Mouse (Mus musculus): ENCODE data around the gene Ahnak2.

The Ahnak2 gene

DNA sequence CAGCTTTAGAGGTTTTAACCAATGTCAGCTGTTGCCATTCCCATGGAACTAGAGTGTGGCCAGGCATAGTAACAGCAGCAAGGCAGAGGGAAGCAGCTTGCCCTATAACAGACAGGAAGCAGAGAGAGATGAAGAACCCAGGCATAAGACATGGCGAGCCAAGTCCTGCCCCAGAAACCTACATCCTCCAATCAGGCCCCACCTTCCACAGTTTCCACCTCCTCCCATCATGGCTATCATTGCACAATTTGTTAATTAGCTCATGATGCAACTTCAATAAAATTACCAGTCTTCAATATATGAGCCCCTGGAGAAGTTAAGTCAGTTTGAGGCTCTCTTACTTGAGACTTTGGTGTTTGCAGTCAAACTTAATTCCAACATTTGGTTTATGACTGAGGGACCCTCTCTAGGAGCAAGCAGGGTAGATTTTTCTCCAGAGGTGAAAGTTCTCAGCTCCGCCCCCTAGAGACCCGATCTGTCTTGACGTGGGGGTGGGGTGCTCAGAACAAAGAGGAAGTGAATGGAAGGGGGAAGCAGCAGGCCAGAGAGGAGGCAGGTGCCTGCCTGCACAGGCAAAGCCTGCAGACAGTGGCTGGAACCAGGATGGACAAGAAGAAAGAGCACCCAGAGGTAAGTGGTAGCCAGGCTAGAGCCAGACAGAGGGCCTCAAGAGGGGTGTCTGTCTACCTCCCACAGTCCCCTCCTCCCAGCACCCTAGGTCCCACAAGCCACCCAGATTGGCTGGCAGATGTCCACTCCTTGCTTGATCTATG is 42.1 kb downstream of the Ahnak2 start, which contains the start of gene Pld4:
Pld4 (plus strand) TSS at position 502 of the 773 bp plus-strand sequence.
- peak; percentile 89 for DNase-seq (ENCODE audit: low read depth, low spot score)

- DNase-seq (ENCODE audit: low read depth, low spot score) = no peak
Observed at GRCm38 (mm10) chr12:112759471-112759870, 43.0 kb downstream of the Ahnak2 start.

DNA sequence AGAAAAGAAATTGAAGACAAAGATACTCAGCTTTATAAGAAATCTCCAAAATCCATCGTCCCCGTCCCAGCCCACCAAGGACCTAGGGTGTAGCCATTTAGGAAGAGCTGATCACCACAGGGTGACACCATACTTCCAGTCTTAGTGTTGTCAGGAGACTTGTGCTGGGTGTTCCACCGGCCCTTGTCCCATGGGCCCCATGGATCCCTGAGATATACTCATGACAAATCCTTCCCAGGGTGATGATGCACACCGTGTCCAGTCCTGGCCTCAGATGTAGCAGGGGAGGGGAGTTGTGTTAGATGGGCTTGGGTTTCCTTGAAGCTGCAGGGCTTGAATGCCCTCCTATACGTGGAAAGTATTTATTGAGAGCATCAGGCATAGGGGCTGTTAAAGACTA is 44.6 kb downstream of the Ahnak2 start:
- DNase-seq (ENCODE audit: low read depth, low spot score) = no peak

DNA sequence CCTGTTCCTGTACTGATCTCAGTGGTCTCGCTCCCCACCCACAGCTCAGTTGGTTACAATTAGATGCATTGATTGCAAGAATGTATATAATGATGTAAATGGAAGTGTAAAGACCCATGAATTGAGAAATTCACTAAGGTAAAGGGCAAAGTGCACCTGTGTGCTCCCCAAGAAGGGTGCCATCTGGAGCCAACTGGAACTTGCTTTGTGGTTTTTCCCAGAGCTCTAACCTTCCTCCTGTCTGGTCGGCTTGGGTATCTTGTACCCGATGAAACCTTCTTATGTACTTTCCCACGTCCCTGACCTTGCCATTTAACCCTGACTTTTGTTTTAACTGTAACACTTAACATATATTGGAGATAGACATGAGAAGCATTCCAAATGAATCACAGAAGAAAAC is 46.6 kb downstream of the Ahnak2 start:
- no peak for DNase-seq (ENCODE audit: low read depth, low spot score)

DNA sequence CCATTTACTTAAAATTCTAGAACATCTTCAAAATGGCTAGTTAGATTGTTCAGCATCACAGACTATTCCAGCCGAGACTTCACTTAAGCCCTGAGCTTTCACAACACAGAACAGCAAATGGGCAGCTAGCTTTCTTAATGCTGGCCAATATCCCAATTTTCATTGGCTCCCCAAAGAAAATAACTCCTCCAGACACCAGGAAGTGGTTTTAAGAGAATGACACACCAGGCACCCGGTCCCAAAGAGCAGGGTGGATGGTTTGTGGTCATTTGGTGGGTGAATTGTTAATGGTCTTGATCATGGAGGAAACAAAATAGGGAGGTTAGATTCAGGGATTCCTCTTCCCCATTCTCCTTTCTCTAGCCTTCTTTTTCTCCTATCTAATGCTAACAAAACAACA is 50.1 kb downstream of the Ahnak2 start:
- no peak for DNase-seq (ENCODE audit: low read depth, low spot score)

DNA sequence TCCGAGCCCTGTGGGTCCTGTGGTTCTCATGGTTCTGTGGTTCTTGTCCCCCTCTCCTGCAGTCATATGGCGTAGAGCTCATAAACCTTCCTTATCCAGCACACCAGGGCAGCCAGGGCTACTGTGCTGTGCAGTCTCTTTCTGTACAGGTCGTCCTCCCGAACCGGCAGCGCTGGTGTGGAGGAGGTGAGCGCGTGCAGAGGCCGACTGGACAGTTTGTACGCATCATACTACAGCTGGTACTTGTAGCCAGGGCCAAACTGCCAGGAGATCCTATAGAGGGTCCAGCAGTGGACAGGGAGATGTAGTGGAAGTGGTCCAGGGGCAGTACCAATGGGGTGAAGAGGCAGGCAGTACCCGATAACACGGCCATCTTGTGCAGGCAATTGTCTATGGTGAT is 51.5 kb downstream of the Ahnak2 start:
- no peak for DNase-seq (ENCODE audit: low read depth, low spot score)

- DNase-seq (ENCODE audit: low read depth, low spot score) = no peak
Observed at GRCm38 (mm10) chr12:112747606-112747970, 54.9 kb downstream of the Ahnak2 start.

GRCm38 (mm10) chr12:112746808-112747605 is 55.5 kb downstream of the Ahnak2 start:
- DNase-seq (ENCODE audit: low read depth, low spot score) = peak; percentile 82

GRCm38 (mm10) chr12:112746461-112746807 is 56.0 kb downstream of the Ahnak2 start:
- no peak for DNase-seq (ENCODE audit: low read depth, low spot score)

DNA sequence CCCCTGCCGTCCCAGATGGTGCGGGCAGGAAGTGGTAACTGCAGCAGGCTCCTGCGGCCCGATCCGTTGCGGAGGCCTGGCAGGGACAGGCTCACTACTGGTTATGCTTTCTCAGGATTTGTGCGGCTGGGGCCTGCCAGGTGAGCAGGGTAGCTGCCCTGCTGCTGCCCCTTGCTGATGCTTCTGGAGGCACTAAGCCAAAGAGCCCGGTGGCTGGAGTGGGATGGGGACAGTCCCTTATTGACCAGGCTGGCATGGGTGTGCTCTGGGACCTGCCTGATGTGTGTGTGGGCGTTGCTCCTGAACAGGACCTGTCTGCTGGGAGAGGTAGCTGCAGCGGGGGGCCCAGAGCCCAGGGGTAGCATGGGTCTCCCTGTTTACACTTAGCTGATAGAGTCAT is 56.7 kb downstream of the Ahnak2 start:
- DNase-seq (ENCODE audit: low read depth, low spot score) = no peak

GRCm38 (mm10) chr12:112744891-112745580 is 57.4 kb downstream of the Ahnak2 start:
- DNase-seq (ENCODE audit: low read depth, low spot score) = no peak

DNA sequence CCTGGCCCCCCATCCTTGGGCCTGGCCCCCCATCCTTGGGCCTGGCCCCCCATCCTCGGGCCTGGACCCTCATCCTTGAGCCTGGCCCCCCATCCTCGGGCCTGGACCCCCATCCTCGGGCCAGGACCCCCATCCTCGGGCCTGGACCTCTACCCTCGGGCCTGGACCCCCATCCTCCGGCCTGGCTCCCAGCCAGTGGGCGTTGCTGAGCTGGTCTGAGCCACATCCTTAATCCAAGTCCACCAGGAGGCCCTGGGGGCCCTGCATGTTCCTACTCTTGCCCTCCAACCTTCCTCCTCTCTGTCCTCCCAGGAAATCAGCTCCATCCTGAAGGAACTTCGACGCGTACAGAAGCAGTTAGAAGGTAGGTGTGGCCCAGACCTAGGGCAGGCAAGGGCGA is 58.2 kb downstream of the Ahnak2 start:
- DNase-seq (ENCODE audit: low read depth, low spot score) = no peak

DNA sequence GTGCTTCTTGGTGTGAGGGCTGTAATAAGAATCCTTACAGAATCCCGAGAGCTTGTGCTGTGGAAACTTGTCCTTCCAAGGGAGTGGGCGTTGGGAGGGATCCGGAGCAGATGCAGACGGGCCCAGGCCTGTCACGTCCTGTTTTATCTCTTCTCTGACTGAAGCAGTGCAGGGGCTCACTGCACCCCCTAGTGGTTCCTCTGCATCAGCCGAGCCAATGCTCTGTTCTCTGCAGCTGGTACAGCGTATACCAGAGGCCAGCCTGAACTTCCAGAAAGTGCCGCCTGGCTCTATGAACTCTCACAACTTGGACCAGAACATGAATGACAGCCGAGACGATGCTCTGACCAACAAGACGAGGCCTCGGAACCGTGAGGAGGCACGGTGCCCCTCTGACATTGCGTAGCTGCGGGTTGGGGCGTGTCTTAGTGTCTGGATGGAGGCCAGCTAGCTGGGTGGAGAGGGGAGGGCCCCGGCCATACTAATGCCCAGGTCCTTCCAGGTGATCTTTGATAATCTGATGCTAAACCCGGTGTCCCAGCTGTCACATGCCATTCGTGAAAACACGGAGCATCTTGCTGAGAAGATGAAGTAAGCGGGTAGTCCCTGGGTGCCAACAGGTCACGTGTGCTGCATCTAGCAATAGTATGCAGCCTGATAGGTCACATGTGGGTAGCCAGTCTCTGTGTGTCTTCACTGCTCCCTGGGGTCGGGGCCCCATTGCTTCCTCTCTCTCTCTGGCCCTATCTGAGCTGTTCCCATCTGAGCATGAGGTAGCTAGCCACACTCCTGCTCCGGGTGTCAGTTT is 59.1 kb downstream of the Ahnak2 start:
- DNase-seq (ENCODE audit: low read depth, low spot score) = peak; percentile 86

DNA sequence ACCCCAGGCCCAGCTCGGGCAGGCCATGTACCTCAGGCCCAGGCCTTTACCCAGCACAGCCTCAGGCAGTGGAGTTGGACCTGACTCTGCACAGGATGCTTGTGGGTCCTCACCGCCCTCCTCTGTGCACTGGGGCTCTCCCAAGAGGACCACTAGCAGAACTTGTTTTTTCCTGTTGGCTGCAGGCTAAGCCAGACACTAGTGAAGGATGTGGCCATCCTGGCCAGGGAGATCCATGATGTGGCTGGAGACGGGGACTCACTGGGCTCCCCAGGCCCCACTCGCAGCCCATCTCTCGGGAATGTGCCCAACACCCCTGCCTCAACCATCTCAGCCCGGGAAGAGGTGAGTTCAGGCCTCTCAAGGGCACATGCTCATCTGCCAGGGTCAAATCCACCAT is 59.7 kb downstream of the Ahnak2 start:
- DNase-seq (ENCODE audit: low read depth, low spot score) = no peak

DNA sequence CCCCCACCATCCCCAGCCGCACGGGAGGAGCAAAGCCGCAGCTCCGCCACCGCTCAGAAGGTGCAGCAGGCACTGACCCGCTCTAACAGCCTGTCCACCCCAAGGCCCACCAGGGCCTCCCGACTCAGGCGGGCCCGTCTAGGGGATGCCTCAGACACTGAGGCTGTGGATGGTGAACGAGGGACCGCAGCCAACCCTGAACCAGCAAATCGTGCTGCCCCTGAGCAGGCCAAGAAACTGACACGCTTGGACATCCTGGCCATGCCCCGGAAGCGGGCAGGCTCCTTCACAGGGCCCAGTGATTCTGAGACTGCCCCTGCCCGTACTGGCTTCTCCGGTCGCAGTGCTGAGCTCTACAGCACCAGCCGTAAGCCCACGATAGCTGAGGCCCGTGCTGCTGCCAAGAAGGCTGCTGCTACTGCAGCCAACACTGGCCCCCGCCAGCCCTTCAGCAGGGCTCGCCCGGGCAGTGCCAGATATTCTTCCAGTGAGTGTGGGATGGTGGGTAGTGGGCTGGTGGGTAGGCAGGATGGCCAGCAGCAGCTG is 63.4 kb downstream of the Ahnak2 start:
- DNase-seq (ENCODE audit: low read depth, low spot score) = no peak

DNA sequence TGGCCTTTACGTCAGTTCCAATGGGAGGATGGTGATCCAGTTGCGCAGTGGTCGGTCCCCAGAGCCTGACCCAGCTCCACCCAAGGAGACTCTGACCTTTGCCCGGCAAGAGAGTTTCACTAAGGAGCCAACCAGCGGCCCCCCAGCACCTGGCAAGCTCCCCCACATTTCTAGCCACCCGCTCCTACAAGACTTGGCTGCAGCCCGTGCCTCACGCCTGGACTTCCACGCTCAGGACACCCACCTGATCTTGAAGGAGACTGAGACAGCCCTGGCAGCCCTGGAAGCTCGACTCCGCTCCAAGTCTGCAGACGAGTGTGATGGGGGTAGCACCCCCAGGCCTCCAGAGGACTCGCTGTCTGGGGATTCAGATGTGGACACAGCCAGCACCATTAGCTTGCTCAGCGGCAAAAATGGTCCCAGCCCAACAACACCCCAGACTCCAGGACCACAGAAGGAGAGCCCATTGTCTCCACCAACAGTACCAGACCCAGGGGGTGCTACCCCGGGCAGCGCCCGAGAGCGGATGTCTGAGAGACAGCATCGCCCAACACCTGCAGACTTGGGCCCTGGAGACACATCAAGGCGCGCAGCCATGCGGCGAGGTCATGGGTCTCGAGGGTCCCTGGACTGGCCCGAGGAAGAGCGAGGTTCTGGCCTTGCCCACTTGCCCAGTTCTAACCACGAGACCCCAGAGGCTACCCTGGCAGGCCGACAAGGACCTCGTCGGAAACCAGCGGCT is 64.0 kb downstream of the Ahnak2 start:
- DNase-seq (ENCODE audit: low read depth, low spot score) = no peak

GRCm38 (mm10) chr12:112737761-112738160 is 64.7 kb downstream of the Ahnak2 start:
- no peak for DNase-seq (ENCODE audit: low read depth, low spot score)

DNA sequence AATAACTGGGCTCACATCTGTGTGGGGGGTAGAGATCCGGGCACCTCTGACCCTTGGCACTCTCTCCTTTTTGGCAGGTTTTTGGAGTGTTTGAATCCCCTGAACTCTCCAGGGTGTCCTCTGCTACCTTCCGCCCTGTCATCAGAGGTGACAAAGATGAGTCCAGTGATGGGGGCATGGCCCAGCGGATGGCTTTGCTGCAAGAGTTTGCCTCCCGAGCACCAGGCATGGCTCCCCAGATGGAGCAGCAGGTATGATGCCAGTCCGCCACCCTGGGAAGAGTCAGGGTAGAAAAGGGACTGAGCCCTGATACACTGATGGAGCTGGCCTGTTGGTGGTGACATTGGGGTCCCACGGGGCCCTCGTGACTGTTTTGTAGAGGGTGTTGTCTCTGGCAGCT is 65.4 kb downstream of the Ahnak2 start:
- no peak for DNase-seq (ENCODE audit: low read depth, low spot score)

DNA sequence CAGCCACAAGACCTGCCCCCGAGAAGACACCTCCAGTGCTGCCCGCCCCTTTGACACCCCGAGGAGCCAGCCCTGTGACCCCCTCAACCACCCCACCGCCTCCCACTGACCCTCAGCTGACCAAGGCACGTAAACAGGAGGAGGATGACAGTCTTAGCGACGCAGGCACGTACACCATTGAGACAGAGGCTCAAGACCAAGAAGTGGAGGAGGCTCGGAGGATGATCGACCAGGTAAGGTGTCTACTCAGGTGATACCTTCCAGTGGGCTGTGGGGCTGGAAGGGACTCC is 65.9 kb downstream of the Ahnak2 start:
- no peak for DNase-seq (ENCODE audit: low read depth, low spot score)

GRCm38 (mm10) chr12:112735896-112736635 is 66.4 kb downstream of the Ahnak2 start:
- DNase-seq (ENCODE audit: low read depth, low spot score) = no peak

All from A20 (cell line).